Mouse (Mus musculus): ENCODE measurements at regions not wholly inside any gene's neighbourhood (a gene's known extent, or its start where the extent isn't known, plus 50 kb on each side); places are given as distances from the start of the nearest gene placed in this dataset.
A peak's percentile ranks its signal among the peaks of the same experiment; 100 is the strongest.

DNA sequence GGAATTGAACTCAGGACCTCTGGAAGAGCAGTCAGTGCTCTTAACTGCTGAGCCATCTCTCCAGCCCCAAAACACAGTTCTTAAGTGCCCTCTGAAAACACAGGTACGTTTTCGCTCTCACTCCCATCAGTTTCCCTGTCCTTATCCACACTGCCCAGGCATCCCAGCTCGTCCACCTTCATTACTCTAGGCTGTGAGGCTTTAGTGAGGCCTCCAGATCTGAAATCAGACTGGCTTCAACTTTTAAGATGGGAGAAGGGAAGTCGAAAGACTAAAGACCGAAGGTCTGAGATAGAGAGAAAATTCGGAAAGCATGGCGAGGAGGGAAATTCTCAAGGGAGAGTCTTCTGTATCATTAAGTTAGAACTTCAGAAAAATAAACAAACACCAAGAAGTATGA lies 54.8 kb upstream of the Tet2 start:
- DNase-seq (ENCODE audit: low spot score in 2 of 2) = no peak

DNA sequence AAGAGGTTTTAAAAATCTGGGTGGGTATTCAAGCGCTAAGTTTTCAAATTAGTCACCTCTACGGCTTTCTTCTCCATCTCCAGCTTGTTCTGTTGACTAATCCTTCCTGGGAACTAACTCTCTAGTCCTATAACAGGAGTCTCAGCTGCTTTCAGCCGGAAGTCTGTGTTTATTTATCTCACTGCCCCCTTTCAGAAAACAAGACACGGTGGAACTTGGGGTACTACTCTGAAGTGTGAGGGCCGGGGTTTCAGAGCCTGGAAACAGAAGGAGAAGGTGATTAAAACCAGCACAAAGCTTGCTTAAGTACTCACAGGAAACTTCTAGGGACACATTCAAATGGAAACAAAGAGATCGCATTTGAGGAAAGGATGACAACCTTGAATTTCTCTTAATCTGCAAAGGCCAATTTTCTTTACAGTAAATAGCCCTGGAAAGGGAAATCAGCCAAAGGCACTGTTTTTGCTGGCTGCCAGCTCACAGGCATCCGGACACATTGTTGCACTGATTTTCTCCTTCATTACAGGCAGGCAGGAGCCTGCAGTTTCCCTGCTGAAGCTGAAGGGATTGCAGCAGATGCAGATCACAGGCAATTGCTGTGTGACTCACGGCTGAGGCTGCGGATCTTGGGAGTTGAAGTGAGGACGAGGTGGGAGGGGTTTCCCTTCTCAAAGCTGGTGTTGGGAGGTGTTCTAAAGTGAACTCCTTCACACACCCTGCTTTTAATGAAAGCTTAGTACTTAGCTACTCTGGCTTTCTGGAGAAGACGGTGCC lies 55.7 kb upstream of the Tet2 start:
- peak in 1 of 2 experiments; percentile 16 for DNase-seq (ENCODE audit: low spot score in 2 of 2)

DNA sequence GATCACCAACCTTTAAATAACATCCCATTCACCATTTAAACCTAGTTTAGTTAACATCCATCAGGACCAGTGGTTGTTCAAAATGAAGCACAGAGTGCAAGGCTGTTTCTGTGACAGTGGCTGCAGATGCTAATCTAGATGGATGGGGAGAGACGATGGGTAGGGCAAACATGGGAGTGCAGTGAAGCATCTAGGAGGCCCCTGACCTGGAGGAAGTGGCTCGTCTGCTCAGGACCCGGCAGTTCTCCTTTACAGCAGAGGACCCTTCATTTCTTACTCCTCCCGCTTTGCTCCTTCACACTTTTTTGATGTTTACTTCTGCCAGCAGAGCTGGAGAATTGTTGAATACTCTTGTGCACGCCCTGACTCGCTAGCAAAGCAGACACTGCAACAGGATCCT lies 60.5 kb upstream of the Tet2 start:
- DNase-seq (ENCODE audit: low spot score in 2 of 2) = no peak

DNA sequence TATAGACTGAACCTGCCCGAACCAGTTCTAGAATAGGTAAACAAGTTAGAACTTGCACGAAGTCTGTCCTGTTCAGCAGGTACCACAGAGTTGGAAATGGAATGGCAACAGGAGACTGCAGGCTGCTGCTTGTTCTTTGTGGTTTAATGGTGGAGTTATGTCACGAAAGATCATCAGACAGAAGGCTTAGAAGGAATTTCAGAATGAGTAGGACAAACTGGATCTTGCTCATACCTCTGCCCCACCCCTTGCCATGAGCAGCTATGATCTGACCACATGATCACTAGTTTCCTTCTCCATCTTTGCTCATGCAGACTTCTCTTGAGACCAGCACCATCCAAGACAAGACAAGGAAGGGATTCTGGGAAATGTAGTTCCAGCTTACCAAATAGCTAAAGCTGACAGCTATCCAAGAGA lies 63.9 kb upstream of the Tet2 start:
- DNase-seq (ENCODE audit: low spot score in 2 of 2) = no peak

DNA sequence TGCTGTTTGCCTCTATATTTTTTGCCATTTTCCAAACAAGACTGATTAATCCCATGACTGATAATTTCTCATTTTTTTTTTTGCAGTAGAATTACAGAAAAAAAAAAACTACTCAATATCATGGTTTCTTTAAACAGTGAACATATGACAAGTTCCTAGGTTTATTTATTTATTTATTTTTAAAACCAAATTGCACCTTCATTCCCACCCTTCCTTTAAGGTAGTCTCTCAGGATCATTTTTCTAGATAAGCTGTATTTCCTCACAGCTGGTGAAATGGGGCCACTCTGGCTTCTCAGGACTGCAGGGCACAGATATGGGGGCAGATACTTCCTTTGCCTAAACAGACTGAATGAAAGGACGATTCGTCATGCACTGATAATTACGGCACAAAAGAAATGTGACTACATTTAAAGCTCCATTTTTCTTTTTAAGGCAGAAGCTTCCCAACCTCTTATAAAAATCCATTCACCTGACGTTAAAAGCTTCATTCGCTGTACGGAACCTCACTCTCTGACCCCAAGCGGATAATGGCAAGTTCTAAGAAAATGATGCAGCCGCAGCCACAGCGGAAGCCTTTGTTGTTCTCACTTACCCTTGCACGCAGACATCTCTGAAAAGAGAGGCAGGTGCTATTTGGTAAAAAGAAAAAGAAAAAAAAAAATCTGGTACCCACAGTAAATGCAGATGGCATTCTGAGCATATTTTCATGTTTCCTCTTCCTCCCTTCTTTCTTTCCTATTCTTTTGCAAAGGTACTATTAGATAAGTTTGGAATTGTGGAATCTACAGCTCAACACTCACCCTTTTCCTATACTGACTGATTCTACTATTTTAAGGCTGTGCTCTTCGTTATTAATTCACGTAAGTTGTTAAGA lies 69.1 kb upstream of the Tet2 start:
- DNase-seq (ENCODE audit: low spot score in 2 of 2) = no peak

DNA sequence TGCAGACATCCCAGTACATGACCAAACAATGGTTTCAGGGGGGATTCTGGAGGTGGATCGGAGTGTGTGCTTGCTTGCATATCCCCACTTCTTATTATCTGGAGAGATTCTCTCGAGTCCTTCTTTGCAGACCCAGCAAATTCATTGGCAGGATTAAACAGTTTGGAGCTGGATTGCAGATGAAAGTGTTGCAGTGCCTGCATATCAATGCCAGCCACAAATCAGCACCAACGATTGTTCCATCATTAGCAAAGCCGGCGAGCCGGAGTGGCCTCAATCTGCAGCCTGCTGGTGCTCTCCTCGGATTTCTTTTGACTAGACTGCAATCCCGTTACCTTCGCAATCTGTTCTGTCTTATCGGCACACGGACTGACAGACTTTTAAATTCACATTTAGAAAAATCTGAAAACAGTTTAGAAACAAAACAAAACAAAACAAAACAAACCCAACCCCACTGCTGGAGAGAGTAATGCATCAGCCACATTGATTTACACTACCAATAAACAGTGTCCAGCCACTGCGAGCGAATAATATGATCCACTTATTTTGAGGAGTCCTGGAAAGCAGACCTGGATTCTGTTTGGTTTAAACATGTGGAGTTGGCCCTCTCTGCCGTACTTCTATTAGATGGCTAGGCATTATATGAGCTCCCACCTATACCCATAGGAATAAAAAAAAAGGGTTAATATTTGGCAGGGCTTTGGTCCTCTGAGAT lies 69.9 kb upstream of the Tet2 start:
- peak in 1 of 2 experiments; percentile 13 for DNase-seq (ENCODE audit: low spot score in 2 of 2)

DNA sequence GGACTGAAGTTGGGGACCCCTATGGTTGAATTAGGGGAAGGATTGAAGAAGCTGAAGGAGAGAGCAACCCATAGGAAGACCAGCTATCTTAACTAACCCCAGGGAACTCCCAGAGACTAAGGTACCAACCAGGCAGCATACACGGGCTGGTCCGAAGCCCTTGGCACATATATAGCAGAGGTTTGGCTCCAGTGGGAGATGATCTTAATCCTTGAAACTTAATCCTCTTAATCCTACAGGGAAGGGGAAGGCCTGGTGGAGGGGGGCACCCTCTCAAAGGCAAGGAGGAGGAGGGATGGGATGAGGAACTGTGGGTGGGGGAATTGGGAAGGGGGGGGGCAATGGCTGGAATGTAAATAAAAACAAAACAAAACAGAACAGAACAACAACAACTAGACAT lies 72.1 kb upstream of the Tet2 start:
- DNase-seq (ENCODE audit: low spot score in 2 of 2) = no peak

DNA sequence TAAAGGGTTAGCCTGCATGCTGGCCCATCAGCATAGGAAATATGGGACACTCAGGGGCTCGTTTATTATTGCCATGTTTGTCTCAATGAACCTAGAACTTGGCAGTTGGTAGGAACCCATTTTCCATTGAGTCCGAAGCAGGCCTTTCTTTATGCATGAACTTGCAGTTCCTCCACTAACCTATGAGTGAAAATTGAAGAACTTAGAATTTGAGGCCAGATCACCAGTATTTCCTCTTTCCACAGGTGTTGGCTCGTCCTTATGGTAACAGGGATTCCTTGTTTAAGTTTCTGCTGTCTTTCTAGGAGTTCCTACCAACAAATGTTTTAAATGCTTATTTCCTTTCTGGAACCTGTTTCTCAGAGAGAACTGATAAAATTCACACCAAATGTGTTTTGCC lies 73.6 kb upstream of the Tet2 start:
- no peak for DNase-seq (ENCODE audit: low spot score in 2 of 2)

DNA sequence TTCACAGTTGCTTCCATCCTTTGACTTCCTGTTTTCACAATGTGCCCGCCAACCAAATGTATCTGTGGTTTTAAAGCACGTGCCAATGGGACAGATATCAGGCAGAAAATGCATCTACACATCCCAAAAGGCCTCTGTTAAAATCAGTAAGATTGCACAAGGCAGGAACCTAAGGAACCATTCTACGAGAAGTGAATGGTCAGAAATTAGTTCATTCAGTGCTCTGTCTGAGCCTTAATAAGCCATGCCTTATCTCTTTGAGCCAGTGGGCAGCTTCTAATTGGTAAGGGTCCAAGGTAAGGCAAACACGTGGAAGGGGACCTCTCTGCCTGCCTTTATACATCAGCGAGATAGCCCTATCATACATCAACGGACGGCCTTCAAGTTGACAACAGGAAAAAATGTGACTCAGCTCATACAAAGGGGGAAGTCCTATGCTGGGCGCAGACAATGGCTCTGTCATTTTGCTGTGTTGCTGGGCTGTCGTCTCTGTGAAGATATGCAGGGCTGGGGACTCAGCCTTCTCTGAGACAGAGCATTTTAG lies 78.3 kb upstream of the Tet2 start:
- no peak for DNase-seq (ENCODE audit: low spot score in 2 of 2)

DNA sequence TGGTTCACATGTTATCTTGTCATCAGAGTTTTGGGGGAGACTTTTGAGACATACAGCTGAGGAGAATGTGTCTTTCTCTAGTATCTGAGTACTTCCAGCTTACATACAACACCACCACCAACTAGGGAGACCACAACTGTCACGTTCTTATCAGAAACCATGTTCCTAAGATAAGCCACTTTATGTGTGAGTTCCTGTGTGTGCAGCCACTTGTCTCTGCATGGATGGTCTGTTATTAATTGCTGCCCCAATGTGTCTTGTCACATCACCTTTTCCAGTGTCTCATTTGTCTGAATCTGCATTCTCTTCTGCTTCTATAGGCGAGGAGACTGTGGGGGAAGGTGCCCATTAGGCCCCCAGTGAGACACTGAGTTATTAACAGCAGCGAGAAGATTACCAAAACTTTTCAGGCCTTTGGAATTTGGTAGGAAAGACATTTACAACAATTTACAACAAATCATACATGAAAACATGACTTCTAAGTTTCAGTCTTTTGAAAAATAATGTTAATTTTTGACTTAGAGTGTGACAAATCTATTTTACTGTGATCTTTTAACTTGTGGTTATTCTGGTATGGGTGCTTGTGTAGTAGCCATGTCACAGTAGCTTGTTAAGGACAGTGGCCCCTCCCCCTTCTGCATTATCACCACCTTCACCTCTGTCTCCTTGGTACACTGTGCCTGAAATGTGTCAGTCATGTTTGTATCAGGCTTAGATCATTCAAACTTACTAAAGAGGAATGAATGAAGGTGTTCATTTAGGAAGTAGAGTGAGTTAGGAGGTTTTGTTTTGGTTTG lies 79.3 kb upstream of the Tet2 start:
- DNase-seq (ENCODE audit: low spot score in 2 of 2) = no peak

DNA sequence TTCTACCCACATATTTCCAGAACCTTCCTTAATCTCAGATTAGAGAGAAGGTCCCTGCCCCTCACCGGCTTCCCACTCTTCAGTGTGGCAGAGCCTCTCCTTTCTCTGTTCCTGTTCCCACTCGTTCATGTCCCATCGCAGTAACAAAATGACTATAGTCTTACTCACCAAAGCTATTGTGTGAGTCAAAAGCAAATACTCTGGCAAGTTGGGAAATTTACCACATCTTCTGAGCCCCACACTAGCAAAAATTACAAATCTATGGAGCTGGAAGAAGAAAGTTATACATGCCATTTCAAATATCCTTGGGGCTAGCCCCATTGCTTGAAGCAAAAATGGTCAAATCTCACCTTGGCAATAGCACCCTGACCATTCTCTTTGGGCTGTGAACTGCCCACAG lies 80.1 kb upstream of the Tet2 start:
- no peak for DNase-seq (ENCODE audit: low spot score in 2 of 2)

DNA sequence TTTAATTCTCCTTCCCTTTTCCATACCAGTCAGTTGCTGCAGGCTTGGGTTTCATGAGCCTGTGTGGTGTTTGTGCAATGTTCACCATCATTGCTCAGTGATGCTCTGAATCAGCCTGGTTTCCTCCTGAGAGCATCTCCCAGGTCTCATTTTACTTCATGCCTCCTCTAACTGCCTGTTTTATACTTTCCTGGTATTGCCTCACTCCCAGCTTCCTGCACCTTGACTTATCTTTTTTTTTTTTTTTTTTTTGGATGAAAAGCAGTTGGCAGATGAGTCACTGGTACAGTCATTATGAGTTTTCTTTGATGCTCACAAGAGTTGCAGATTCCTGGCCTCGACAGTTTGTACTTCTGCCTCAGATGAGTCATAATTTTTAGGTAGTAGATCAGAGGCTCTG lies 81.5 kb upstream of the Tet2 start:
- DNase-seq (ENCODE audit: low spot score in 2 of 2) = no peak

DNA sequence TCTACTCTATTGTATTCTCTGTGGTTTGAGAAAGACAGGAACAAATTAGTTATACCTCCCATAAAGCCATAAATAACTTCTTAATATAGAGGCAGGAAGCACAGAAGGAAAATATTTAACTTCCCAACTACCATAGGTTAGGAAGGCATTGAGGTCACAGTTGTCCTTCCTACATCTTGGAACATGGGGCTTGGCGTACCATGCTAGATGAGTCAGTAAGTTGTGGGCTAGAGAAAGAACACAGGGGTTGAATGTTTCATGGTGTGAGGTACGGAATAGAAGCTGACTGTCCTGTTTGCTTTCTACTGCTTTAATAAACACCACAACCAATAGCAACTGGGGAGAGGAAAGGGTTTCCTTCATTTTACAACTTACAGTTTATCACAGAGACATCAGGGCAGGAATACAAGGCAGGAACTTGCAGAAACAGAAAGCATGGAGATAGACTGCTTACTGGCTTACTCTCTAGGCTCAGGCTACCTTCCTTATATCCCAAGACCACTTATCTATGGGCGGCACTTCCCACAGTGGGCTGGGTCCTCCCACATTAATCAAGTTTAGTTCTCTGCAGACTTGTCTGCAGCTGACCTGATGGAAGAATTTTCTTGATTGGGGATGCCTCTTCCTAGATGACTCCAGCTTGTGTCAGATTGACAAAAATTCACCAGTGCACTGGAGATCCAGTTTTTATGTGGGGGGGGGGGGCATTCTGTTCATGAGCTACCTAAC lies 82.3 kb upstream of the Tet2 start:
- DNase-seq (ENCODE audit: low spot score in 2 of 2) = no peak

DNA sequence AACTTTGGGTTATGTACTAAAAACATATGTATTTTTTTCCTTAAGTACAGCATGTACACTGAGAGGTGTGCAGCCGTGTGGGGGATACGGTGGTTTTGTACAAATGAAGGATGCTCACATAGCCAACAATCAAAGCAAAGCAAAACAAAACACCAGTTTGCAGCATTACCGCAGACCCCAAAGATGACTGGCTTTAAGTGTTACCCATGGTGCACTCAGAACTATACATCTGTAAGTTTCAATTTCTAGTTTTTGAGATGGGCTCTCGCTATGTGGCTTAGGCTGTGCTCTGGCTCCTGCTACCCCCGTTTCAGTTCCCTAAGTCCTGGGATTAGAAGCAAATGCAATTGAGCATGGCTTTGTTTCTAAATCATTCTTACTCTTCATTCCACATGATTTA lies 89.4 kb upstream of the Tet2 start:
- no peak for DNase-seq (ENCODE audit: low spot score in 2 of 2)

DNA sequence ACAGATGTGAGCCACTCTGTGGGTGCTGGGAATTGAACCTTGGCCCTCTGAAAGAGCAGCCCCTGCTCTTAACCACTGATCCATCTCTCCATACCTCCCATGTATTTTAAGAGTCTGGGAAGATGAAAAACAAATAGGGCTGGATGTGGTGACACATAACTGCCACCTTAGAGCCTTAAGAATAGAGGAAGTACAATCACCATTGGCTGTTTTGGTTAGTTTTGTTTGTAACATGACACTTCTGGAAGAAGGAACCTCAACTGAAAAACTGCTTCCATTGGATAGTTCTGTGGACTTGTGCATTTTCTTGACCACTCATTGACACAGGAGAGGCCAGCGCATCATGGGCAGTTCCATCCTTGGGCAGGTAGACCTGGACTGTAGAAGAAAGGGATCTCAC lies 100.7 kb upstream of the Tet2 start:
- DNase-seq (ENCODE audit: low spot score in 2 of 2) = no peak

DNA sequence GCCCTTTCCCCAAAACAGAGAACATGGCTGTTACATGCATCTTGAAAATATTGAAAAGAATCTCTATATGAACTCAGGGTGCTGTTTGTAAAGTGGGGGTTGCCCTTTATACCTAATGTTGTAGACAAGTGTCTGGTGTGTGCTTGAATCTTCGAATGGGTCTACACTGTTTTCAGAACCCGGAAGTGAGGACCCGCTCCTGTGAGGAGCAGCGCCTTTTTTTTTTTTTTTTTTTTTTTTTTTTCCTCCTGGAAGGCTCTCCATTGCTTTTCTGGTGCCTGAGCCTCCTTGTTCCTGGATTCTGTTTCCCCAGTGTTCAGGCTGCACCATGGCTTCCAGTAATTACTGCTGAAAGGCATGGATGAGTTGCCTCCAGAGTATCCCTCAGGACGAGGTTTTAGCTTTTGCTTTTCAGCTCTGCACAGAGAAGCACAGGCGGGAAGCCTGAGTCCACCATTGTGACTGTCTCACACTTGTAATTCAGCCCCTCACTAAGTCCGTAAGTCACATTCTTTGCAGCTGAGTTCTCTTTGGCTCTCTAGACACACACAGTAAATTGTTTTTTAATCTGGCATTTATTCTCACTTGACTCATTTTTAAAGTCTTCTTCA lies 101.6 kb upstream of the Tet2 start:
- DNase-seq (ENCODE audit: low spot score in 2 of 2) = no peak

DNA sequence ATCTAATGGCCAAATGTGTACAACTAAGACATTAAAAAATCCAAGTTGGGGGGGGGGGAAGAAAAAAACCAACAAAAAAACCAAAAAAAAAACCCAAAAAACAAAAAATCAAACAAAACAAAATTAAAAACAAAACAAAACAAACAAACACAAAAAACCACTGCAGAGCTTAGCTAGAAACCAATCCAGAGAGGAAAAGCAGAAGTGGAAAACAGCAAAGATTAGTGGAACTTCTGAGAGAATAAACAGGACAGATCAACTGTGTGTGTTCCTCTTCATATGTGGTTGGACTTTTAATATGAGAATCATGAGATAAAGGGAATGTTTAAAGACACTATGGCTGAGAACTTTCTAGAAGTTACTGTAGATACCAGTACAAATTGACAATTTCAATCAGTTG lies 105.1 kb upstream of the Tet2 start:
- no peak for DNase-seq (ENCODE audit: low spot score in 2 of 2)

DNA sequence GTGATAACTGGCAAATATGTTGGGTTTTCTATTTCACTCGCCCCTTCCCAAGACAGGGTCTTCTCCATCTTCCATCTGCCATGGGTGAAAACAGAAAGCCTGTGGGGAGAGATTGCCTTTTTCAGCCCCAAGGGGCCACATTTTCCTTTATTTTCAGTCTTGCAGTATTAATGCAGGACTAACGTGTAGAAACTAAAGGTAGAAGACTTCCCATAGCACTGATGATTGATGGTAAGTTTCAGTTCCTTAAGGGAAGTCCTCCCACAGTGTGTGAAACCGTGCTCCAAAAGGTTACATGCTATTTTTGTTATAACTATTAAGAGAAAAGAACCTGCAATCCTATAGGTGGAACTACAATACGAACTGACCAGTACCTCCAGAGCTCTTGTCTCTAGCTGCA lies 107.1 kb upstream of the Tet2 start:
- no peak for DNase-seq (ENCODE audit: low spot score in 2 of 2)

DNA sequence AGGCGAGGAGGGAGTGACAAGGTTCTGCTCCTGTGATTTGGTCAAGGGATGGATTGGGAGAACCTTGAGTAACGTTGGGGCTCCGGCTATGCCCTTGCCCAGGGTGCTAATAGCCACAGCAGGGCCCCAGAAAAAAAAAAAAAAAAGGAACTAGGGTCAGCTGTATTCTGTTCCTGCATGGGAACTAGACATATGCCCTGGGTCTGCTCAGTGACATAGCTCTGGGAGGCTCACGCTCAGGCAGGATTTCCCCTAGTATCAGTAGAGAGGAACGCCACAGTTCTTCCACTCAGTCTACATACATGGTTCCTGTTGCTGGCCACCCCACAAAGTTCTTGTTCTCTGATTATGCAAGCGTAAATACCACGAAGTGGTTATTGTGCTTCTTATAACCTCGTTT lies 114.8 kb upstream of the Tet2 start:
- no peak for DNase-seq (ENCODE audit: low spot score in 2 of 2)

DNA sequence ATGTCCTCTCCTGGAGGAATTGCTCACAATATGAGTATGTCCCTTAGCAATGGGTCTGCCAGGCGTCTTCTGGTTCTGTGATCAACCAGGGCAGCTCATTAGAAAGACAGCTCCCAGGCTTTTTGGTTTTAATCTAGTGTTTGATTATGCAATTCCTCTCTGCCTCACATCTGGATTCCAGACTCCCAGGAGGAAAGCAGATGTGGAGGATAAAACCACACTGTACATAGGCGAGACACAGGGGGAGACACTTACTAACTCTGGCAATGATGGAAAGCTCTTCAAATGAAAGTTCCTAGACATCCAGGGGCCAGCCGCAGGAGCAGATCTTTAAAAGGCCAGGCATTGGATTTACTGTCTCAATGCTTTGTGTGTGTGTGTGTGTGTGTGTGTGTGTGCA lies 116.4 kb upstream of the Tet2 start:
- DNase-seq (ENCODE audit: low spot score in 2 of 2) = no peak

Measured in cerebellum, postnatal 4 days (tissue).